Mouse (Mus musculus) heart, adult 2 months (tissue): ENCODE data around the gene L3mbtl4. TPM values are rescaled to one million over a fixed set of nuclear protein-coding genes. Genes with fewer than 3 reads are reported as not detected.

Source experiments
- DNase-seq, 2 experiments: peaks; one replicate each; pipeline ENCODE4 v3.0.0; 2021
- H3K27ac ChIP-seq: fragments of 200-600 bp; 2 replicates; pipeline ENCODE4 v1.8.1; 2022
- H3K27me3 ChIP-seq: fragments of 200-500 bp; 2 replicates; pipeline ENCODE4 v1.6.1; 2012; ENCODE audit warnings: mild to moderate bottlenecking, low read length, inconsistent platforms, mixed read lengths; ENCODE audit not compliant: control insufficient read depth, insufficient read depth
- H3K36me3 ChIP-seq: fragments of 200-500 bp; 2 replicates; pipeline ENCODE4 v1.6.1; 2012; ENCODE audit warnings: low read length, inconsistent platforms; ENCODE audit not compliant: control insufficient read depth, insufficient read depth
- H3K4me1 ChIP-seq: fragments of 200-500 bp; 2 replicates; pipeline ENCODE4 v1.6.1; 2011; ENCODE audit warnings: low read length; ENCODE audit not compliant: control insufficient read depth, insufficient read depth
- H3K4me3 ChIP-seq: fragments of 200-600 bp; 2 replicates; pipeline ENCODE4 v1.8.1; 2022
- H3K79me2 ChIP-seq: fragments of 200-500 bp; replicated peaks from 2 replicates; pipeline ENCODE4 v1.6.1; 2012; ENCODE audit warnings: mild to moderate bottlenecking, inconsistent platforms, low read length, moderate library complexity, mixed read lengths; ENCODE audit not compliant: control insufficient read depth, insufficient read depth
- H3K9ac ChIP-seq: fragments of 200-500 bp; 2 replicates; pipeline ENCODE4 v1.6.1; 2012; ENCODE audit warnings: low read depth, mild to moderate bottlenecking, control low read depth, inconsistent platforms, low read length, mixed read lengths
- CTCF ChIP-seq: fragments of 200-600 bp; IDR thresholded peaks from 2 replicates; pipeline ENCODE4 v1.8.1; 2022; ENCODE audit warnings: antibody characterized with exemption, mild to moderate bottlenecking, moderate library complexity
- EP300 ChIP-seq: fragments of 200-500 bp; IDR thresholded peaks from 2 replicates; pipeline ENCODE4 v1.6.1; 2011; ENCODE audit warnings: low read depth, low read length, control low read depth; ENCODE audit not compliant: insufficient read depth
- POLR2A ChIP-seq: fragments of 200-500 bp; IDR thresholded peaks from 2 replicates; pipeline ENCODE4 v1.6.1; 2011; ENCODE audit warnings: mild to moderate bottlenecking, low read depth, low read length, control low read depth; ENCODE audit not compliant: insufficient read depth
- WGBS: fragments of 180-500 bp; shearing (Covaris S2); methylation state at CpG from one replicate; pipeline ENCODE4 v1.1.7; 2018; 5-methylcytosine and 5-hydroxymethylcytosine counted together
- intact Hi-C: fragments of 180-260 bp; cut with DNase I; formaldehyde crosslinking; loops from one replicate; pipeline ENCODE4 v1.15.1; 2025
- long read RNA-seq: library from polyadenylated mRNA; stranded (forward); transcript quantifications from one replicate; pipeline ENCODE4 v2.0.0, GENCODE M21; 2021
- polyA plus RNA-seq: library from polyadenylated mRNA; depleted of rRNA; stranded (reverse); fragments of >200 nt; gene quantifications from 2 replicates; pipeline ENCODE4 v1.2.3, GENCODE M21; 2012; rRNA removed
- total RNA-seq, 2 experiments: library from RNA; stranded (reverse); gene quantifications; 2 replicates each; pipeline ENCODE4 v1.2.3; 2021

The L3mbtl4 gene
- total RNA-seq (not detected), polyA plus RNA-seq (0.09 TPM in 1 of 2 replicates, not detected in the other)
- long read RNA-seq = 0 reads

DNA sequence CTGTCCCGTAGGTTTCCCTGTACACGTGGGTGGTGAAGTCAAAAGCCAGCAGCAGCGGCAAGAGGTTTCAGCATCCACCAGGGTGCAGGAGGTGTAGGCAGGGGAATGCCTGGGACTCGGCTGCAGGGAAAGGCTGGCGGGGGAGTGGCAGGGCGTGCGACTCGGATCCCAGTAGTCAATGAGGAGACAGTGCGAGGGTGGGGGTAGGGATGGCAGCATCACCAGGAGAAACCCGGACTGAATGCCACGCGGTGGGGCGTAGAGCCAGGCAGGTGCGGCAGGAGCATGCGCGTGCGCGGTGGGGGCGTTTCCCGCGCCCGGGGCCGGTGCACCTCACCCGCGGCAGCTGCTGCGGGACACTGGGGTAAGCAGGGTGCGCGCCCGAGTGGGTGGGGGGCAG lies at the start of gene L3mbtl4:
TSS of gene L3mbtl4 (plus strand) at position 271 of the 400 bp plus-strand sequence.
- H3K9ac ChIP-seq = no peak within 1 kb of the TSS
- 2% methylated on average over 29 of the region's 29 CpGs for WGBS

DNA sequence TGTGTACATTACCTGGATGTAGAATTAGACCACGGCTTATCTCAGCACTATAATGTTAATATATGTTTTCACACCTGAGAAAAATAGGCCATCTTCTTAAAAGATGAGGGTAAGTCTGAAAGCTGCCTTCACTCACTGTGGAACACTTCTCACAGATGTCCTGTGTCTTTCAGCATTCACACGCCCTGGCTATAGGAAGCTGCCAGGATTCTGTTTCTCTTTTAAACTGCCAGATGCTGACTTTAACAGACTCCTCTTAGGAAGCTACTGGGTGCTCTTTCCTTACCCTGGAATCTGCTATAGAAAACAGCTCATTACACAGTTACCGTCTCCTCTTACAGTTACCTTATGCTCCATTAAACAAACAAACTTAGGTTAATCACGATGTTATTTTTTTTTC lies 43.1 kb upstream of the L3mbtl4 start:
- Histone ChIP-seq H3K27ac (no peak overlapping the region), H3K4me3 (no peak overlapping the region), H3K9ac (no peak overlapping the region), H3K4me1 (no peaks in the 10 kb centered on the region), H3K79me2 (no peaks in the 10 kb centered on the region), H3K27me3 (no peaks in the 10 kb centered on the region), H3K36me3 (no peaks in the 10 kb centered on the region)
- no peak for DNase-seq
- 73% methylated on average over 4 of the region's 4 CpGs for WGBS
- intact Hi-C loops = no loop called here
- no peak for TF ChIP-seq EP300
- no peak for TF ChIP-seq POLR2A
- no peak for TF ChIP-seq CTCF

More for the DNA sequence above, at the start of gene L3mbtl4:
- H3K36me3 ChIP-seq = no peaks in the 10 kb centered on the region
- no peak within 1 kb of the TSS for H3K4me3 ChIP-seq
- H3K27me3 ChIP-seq = peaks cover 10% of the 10 kb centered on the region
- H3K27ac ChIP-seq = no peak within 1 kb of the TSS
- no peaks in the 10 kb centered on the region for H3K4me1 ChIP-seq
- intact Hi-C loops = no loop called here
- no peaks in the 10 kb centered on the region for H3K79me2 ChIP-seq
- TF ChIP-seq EP300 = no peak
- TF ChIP-seq CTCF = no peak
- TF ChIP-seq POLR2A = no peak
- no peak for DNase-seq

DNA sequence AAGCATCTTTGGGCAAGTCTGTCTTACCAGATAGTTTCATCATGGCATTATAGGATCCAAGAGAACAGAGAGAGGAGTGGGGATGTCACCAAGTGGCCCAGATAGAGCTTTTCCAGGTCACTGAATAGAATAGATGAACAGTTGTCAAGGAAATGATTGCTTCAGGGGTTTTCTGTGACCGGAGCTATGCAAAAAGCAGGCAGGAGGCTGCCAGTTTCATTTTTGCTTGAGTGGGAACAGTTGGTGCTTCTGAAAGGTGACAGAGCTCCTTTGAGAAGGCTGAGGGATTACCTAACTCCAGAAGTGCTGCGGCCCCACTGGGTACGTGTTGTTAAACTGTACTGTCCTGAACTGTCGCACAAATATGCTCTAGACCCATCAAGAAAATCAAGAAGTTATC lies 38.2 kb upstream of the L3mbtl4 start:
- Histone ChIP-seq H3K9ac (no peak overlapping the region), H3K36me3 (no peaks in the 10 kb centered on the region), H3K4me3 (no peak overlapping the region), H3K79me2 (no peaks in the 10 kb centered on the region), H3K4me1 (no peaks in the 10 kb centered on the region), H3K27me3 (no peaks in the 10 kb centered on the region), H3K27ac (no peak overlapping the region)
- no peak for DNase-seq
- TF ChIP-seq EP300 (no peak), POLR2A (no peak), CTCF (no peak)
- 81% methylated on average over 4 of the region's 4 CpGs for WGBS
- intact Hi-C loops = no loop called here

DNA sequence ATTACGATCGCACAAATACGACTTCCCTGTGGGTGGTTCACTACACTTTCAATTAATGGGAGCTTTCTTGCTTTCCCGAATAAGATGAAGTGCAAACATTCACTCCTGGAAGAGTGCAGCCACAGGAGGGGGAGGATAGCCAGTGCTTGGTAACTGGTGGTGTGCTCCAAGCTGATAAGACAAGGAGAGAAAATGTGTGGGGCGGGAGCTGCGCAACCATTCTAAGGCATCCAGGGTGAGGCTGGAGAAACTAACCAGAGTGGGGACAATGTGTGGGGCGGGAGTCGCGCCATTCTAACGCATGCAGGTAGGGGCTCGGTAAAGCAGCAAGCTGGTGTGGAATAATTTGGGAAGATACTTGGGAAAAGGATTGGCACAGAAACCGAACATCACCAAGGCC lies 36.6 kb upstream of the L3mbtl4 start:
- H3K4me1 ChIP-seq = no peaks in the 10 kb centered on the region
- no peaks in the 10 kb centered on the region for H3K36me3 ChIP-seq
- H3K27ac ChIP-seq = no peak overlapping the region
- 80% methylated on average over 12 of the region's 12 CpGs for WGBS
- no peak overlapping the region for H3K9ac ChIP-seq
- TF ChIP-seq POLR2A (no peak), CTCF (no peak), EP300 (no peak)
- H3K4me3 ChIP-seq = no peak overlapping the region
- no peaks in the 10 kb centered on the region for H3K79me2 ChIP-seq
- H3K27me3 ChIP-seq = no peaks in the 10 kb centered on the region
- no peak for DNase-seq
- intact Hi-C loops = no loop called here

GRCm38 (mm10) chr17:68240171-68240570 lies 33.4 kb upstream of the L3mbtl4 start:
- Histone ChIP-seq H3K79me2 (no peaks in the 10 kb centered on the region), H3K36me3 (no peaks in the 10 kb centered on the region), H3K27me3 (no peaks in the 10 kb centered on the region), H3K4me3 (no peak overlapping the region), H3K9ac (no peak overlapping the region), H3K4me1 (no peaks in the 10 kb centered on the region), H3K27ac (no peak overlapping the region)
- intact Hi-C loops = no loop called here
- DNase-seq = no peak
- 65% methylated on average over 2 of the region's 2 CpGs for WGBS
- TF ChIP-seq CTCF (no peak), EP300 (no peak), POLR2A (no peak)

GRCm38 (mm10) chr17:68264835-68265557 lies 8.6 kb upstream of the L3mbtl4 start:
- no peaks in the 10 kb centered on the region for H3K36me3 ChIP-seq
- no peak for DNase-seq
- no peak for TF ChIP-seq CTCF
- no peak for TF ChIP-seq EP300
- no peak for TF ChIP-seq POLR2A
- no peak overlapping the region for H3K27ac ChIP-seq
- 77% methylated on average over 7 of the region's 7 CpGs for WGBS
- no peak overlapping the region for H3K4me3 ChIP-seq
- H3K9ac ChIP-seq = no peak overlapping the region
- intact Hi-C loops = no loop called here
- no peaks in the 10 kb centered on the region for H3K4me1 ChIP-seq
- H3K27me3 ChIP-seq = no peaks in the 10 kb centered on the region
- H3K79me2 ChIP-seq = no peaks in the 10 kb centered on the region
